Mouse (Mus musculus) olfactory bulb, adult 2 months (tissue): Measurements from ENCODE around the gene Cul1.

Source experiments
- CTCF ChIP-seq: fragments of 200-500 bp; IDR thresholded peaks from 2 replicates; pipeline ENCODE4 v1.5.1; 2012; ENCODE audit warnings: low read depth, mild to moderate bottlenecking, low read length, moderate library complexity; ENCODE audit not compliant: insufficient read depth
- POLR2A ChIP-seq: fragments of 200-500 bp; IDR thresholded peaks from 2 replicates; pipeline ENCODE4 v1.6.1; 2012; ENCODE audit warnings: mild to moderate bottlenecking, low read depth, low read length, moderate library complexity; ENCODE audit not compliant: insufficient read depth

GRCm38 (mm10) chr6:47552280-47552679 is 99.1 kb downstream of the Cul1 start:
- TF ChIP-seq POLR2A (no peak), CTCF (no peak)
